Mouse (Mus musculus) liver, embryonic 16.5 days (tissue): ENCODE data around the gene Ank3. TPM values are rescaled to one million over a fixed set of nuclear protein-coding genes. Genes with fewer than 3 reads are reported as not detected.

ENCODE experiments used
- ATAC-seq: fragments of 200-750 bp; cut with Nextera tagmentation; 2 replicates; pipeline ENCODE4 v1.8.0; 2017; ENCODE audit warnings: low read depth, mild to moderate bottlenecking, moderate number of reproducible peaks, moderate library complexity
- H3K27ac ChIP-seq: fragments of 300-500 bp; sonication (generic); 2 replicates; pipeline ENCODE4 v1.5.1; 2014; ENCODE audit warnings: mild to moderate bottlenecking, low read length
- H3K27me3 ChIP-seq: fragments of 300-500 bp; sonication (generic); 2 replicates; pipeline ENCODE4 v1.6.1; 2014; ENCODE audit warnings: low read depth, low read length, mixed read lengths; ENCODE audit not compliant: control insufficient read depth, insufficient read depth
- H3K36me3 ChIP-seq: fragments of 300-500 bp; sonication (generic); 2 replicates; pipeline ENCODE4 v1.6.1; 2014; ENCODE audit warnings: mild to moderate bottlenecking; ENCODE audit not compliant: control insufficient read depth, insufficient read depth
- H3K4me1 ChIP-seq: fragments of 300-500 bp; sonication (generic); 2 replicates; pipeline ENCODE4 v1.6.1; 2014; ENCODE audit warnings: low read depth, low read length, mixed read lengths; ENCODE audit not compliant: control insufficient read depth
- H3K4me2 ChIP-seq: fragments of 300-500 bp; sonication (generic); 2 replicates; pipeline ENCODE4 v1.6.1; 2014; ENCODE audit warnings: low read depth, low read length, mixed read lengths
- H3K4me3 ChIP-seq: fragments of 300-500 bp; sonication (generic); 2 replicates; pipeline ENCODE4 v1.5.1; 2014; ENCODE audit warnings: low read depth, mild to moderate bottlenecking, low read length
- H3K9ac ChIP-seq: fragments of 300-500 bp; sonication (generic); 2 replicates; pipeline ENCODE4 v1.6.1; 2014; ENCODE audit warnings: low read depth, low read length
- H3K9me3 ChIP-seq: fragments of 300-500 bp; sonication (generic); replicated peaks from 2 replicates; pipeline ENCODE4 v1.6.1; 2016; ENCODE audit warnings: low read length; ENCODE audit not compliant: control insufficient read depth
- whole genome bisulfite sequencing: fragments of 180-500 bp; shearing (Covaris S2); extraction: QIAGEN DNeasy Blood & Tissue Kit; methylation state at CpG from one replicate; pipeline ENCODE4 v1.1.7; 2014; ENCODE audit not compliant: insufficient replicate concordance; 5-methylcytosine and 5-hydroxymethylcytosine counted together
- polyA plus RNA-seq: library from polyadenylated mRNA; unstranded; fragments of >200 nt; fragmentation: Nextera tagmentation; extraction: Ambion mirVana; gene quantifications from 2 replicates; pipeline ENCODE4 v1.2.1, GENCODE M21; 2015

The Ank3 gene
- polyA plus RNA-seq, 1 experiment from 2014 or later = 14.0 TPM

DNA sequence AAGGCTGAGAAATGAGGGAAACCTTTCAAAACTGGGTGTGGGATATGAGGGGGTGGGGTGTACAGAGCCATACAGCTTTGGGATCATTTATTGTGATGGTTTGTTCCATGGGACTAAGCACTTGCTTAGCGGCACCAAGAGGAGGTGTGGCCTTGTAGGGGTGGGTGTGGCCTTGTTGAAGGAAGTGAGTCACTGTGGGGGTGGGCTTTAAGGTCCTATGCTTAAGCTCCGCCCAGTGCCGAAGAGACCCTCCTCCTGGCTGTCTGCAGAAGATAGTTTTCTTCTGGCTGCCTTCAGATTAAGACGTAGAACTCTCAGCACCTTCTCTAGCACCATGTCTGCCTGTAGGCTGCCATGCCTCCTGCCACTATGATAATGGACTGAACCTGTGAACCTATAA, 9.1 kb upstream of the Ank3 start:
- no peak for ATAC-seq

GRCm38 (mm10) chr10:69398197-69398762, 293 bp upstream of the Ank3 start:
- ATAC-seq = 0 out of 2 replicates have a peak, but pooled peaks have one; percentile 13
- Histone ChIP-seq H3K9me3 (no peaks in the 10 kb centered on the region), H3K4me1 (no peaks in the 10 kb centered on the region), H3K9ac (no peak overlapping the region), H3K36me3 (no peaks in the 10 kb centered on the region), H3K4me3 (peak overlapping the region; percentile 57), H3K27ac (no peak overlapping the region), H3K27me3 (peaks cover 41% of the 10 kb centered on the region), H3K4me2 (peak overlapping the region; percentile 72)
- 2% methylated on average over 26 of the region's 26 CpGs for WGBS

More for the DNA sequence above, 9.1 kb upstream of the Ank3 start:
- Histone ChIP-seq H3K27ac (no peak overlapping the region), H3K4me1 (no peaks in the 10 kb centered on the region), H3K9me3 (no peaks in the 10 kb centered on the region), H3K27me3 (no peaks in the 10 kb centered on the region), H3K4me3 (no peak overlapping the region), H3K4me2 (no peak overlapping the region), H3K9ac (no peak overlapping the region), H3K36me3 (no peaks in the 10 kb centered on the region)
- 60% methylated on average over 4 of the region's 4 CpGs for WGBS

DNA sequence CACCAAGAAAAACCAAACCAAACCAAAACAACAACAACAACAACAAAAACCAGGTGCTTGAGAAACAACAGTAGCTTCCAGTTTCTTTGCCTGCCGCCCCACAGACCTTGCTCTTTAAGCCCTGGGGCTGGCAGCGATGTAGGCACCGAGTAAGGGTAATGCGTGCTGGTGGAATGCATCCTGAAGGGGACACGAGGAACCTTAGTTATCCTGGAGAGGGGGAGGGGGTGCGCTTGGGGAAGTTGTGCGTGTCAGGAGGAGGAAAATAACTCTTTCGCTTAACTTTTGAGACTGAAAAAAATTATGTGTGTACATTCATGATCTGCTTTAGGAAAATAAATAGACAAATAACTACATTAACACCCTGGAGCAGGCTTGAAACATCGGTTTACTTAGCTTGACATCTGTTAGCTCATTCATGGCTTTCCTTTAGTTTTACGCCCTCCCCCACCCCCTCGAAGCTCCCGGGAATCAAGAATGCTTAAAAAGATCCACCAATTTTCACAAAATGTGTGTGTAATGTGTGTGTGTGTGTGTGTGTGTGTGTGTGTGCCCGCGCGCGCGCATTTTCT, 1.3 kb downstream of the Ank3 start:
- no peaks in the 10 kb centered on the region for H3K4me1 ChIP-seq
- H3K27ac ChIP-seq = no peak overlapping the region
- peak overlapping the region; percentile 57 for H3K4me3 ChIP-seq
- H3K27me3 ChIP-seq = peaks cover 41% of the 10 kb centered on the region
- no peak overlapping the region for H3K9ac ChIP-seq
- peak overlapping the region; percentile 72 for H3K4me2 ChIP-seq
- ATAC-seq = no peak
- no peaks in the 10 kb centered on the region for H3K9me3 ChIP-seq
- 5% methylated on average over 17 of the region's 17 CpGs for WGBS
- H3K36me3 ChIP-seq = no peaks in the 10 kb centered on the region

- WGBS = 54% methylated on average over 4 of the region's 4 CpGs
- H3K4me1 ChIP-seq = no peaks in the 10 kb centered on the region
- H3K9ac ChIP-seq = no peak overlapping the region
- H3K4me2 ChIP-seq = no peak overlapping the region
- no peaks in the 10 kb centered on the region for H3K9me3 ChIP-seq
- peaks cover 8% of the 10 kb centered on the region for H3K27me3 ChIP-seq
- ATAC-seq = no peak
- no peak overlapping the region for H3K27ac ChIP-seq
- H3K4me3 ChIP-seq = no peak overlapping the region
- H3K36me3 ChIP-seq = no peaks in the 10 kb centered on the region
Observed at GRCm38 (mm10) chr10:69405431-69405830, 6.9 kb downstream of the Ank3 start.

- no peak for ATAC-seq
- Histone ChIP-seq H3K4me1 (no peaks in the 10 kb centered on the region), H3K27me3 (no peaks in the 10 kb centered on the region), H3K9me3 (no peaks in the 10 kb centered on the region), H3K4me3 (no peak overlapping the region), H3K36me3 (no peaks in the 10 kb centered on the region), H3K4me2 (no peak overlapping the region), H3K9ac (no peak overlapping the region), H3K27ac (no peak overlapping the region)
- WGBS = 37% methylated on average over 12 of the region's 12 CpGs
Observed at GRCm38 (mm10) chr10:69414888-69415287, 16.3 kb downstream of the Ank3 start.

DNA sequence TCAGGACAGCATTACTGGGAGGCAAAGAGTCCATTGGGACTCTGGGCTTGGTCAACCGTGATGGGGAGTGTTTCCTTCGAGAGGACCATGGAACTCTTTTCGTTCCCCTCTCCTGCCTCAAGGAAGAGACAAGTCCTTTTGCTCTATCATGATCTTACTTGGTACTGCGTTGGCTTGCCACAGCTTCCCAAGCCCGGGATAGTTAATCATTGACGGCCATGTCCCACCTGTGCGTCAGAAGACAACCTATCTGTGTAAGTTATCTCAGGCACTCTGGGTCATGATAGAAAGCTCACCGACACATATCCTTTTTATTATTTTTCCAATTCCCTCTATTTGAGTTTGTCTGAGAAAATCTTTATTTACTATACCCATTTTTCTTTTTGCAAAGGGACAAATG, 20.1 kb downstream of the Ank3 start:
- no peak overlapping the region for H3K4me2 ChIP-seq
- H3K9ac ChIP-seq = no peak overlapping the region
- no peak for ATAC-seq
- H3K27me3 ChIP-seq = no peaks in the 10 kb centered on the region
- H3K4me1 ChIP-seq = no peaks in the 10 kb centered on the region
- WGBS = 61% methylated on average over 8 of the region's 8 CpGs
- no peak overlapping the region for H3K4me3 ChIP-seq
- no peak overlapping the region for H3K27ac ChIP-seq
- no peaks in the 10 kb centered on the region for H3K9me3 ChIP-seq
- H3K36me3 ChIP-seq = no peaks in the 10 kb centered on the region

DNA sequence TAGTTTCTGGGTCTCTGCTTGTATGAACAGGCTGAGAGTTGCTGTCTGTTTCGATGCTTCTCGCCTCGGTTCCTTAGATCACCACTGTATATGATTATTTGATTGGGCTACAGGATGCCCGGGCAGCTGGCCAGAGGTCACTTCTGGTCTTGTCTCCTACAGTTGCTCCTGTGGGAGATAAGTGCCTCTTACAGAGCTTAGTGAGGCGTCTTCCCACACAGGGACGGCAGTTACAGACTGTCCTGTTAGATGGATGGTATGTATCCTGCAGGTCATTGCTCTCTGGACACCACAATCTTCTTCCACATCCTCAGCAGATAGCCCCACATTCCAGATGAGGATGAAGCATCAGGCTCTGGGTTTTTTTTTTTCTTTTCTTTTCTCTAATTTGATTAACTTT, 21.7 kb downstream of the Ank3 start:
- Histone ChIP-seq H3K27ac (no peak overlapping the region), H3K9me3 (no peaks in the 10 kb centered on the region), H3K27me3 (no peaks in the 10 kb centered on the region), H3K4me1 (no peaks in the 10 kb centered on the region), H3K4me2 (no peak overlapping the region), H3K4me3 (no peak overlapping the region), H3K9ac (no peak overlapping the region), H3K36me3 (no peaks in the 10 kb centered on the region)
- ATAC-seq = no peak
- WGBS = 67% methylated on average over 6 of the region's 6 CpGs

DNA sequence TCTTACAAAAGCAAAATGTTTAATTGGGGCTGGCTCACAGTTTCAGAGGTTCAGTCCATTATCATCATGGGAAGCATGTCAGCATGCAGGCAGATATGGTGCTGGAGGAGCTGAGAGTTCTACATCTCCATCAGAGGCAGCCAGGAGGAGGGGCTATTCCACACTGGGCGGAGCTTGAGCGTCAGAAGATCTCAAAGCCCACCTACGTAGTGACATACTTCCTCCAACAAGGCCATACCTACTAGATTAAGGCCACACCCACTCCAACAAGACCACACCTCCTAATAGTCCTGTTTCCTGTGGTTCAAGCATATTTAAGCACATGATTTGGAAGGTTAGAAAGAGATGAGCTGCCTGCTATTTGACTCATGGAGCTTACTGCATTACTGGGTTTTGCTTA, 25.5 kb downstream of the Ank3 start:
- 48% methylated on average over 3 of the region's 3 CpGs for WGBS
- Histone ChIP-seq H3K4me1 (no peaks in the 10 kb centered on the region), H3K36me3 (no peaks in the 10 kb centered on the region), H3K4me3 (no peak overlapping the region), H3K9me3 (no peaks in the 10 kb centered on the region), H3K9ac (no peak overlapping the region), H3K27me3 (no peaks in the 10 kb centered on the region), H3K27ac (no peak overlapping the region), H3K4me2 (no peak overlapping the region)
- ATAC-seq = no peak

- no peak overlapping the region for H3K4me3 ChIP-seq
- H3K27ac ChIP-seq = no peak overlapping the region
- H3K9ac ChIP-seq = no peak overlapping the region
- no peak for ATAC-seq
- H3K9me3 ChIP-seq = no peaks in the 10 kb centered on the region
- no peak overlapping the region for H3K4me2 ChIP-seq
- WGBS = 69% methylated on average over 4 of the region's 4 CpGs
- no peaks in the 10 kb centered on the region for H3K36me3 ChIP-seq
- no peaks in the 10 kb centered on the region for H3K4me1 ChIP-seq
- H3K27me3 ChIP-seq = no peaks in the 10 kb centered on the region
Observed at GRCm38 (mm10) chr10:69430138-69430537, 31.6 kb downstream of the Ank3 start.
